Mouse (Mus musculus): ENCODE measurements around the gene Phc2.

- TF ChIP-seq CTCF (IDR thresholded peaks at IDR 0.05; ENCODE audit: low read depth), result no peak
- TF ChIP-seq EP300 (optimal IDR thresholded peaks at IDR 0.05), result no peak
Observed at GRCm38 (mm10) chr4:128770698-128771097, 116.2 kb downstream of the Phc2 start.

Measured in stomach, postnatal 0 days (tissue).